Mouse (Mus musculus) forebrain, postnatal 0 days (tissue): ENCODE results near the gene Aspa. TPM values are rescaled to one million over a fixed set of nuclear protein-coding genes. Genes with fewer than 3 reads are reported as not detected.

Experiments
- ATAC-seq: fragments of 200-750 bp; cut with Nextera tagmentation; 2 replicates; pipeline ENCODE4 v1.8.0; 2017; ENCODE audit warnings: mild to moderate bottlenecking, moderate library complexity
- DNase-seq: peaks from one replicate; pipeline ENCODE4 v3.0.0-alpha.2; 2015
- H3K27ac ChIP-seq: fragments of 300-500 bp; sonication (generic); 2 replicates; pipeline ENCODE4 v1.5.1; 2014; ENCODE audit warnings: low read depth, mild to moderate bottlenecking, antibody characterized with exemption, low read length, moderate library complexity, mixed read lengths
- H3K27me3 ChIP-seq: fragments of 300-500 bp; sonication (generic); 2 replicates; pipeline ENCODE4 v1.6.1; 2014; ENCODE audit warnings: mild to moderate bottlenecking, low read length, mixed read lengths; ENCODE audit not compliant: insufficient read depth
- H3K36me3 ChIP-seq: fragments of 300-500 bp; sonication (generic); 2 replicates; pipeline ENCODE4 v1.6.1; 2014; ENCODE audit warnings: mild to moderate bottlenecking, moderate library complexity; ENCODE audit not compliant: insufficient read depth
- H3K4me1 ChIP-seq: fragments of 300-500 bp; sonication (generic); 2 replicates; pipeline ENCODE4 v1.6.1; 2014; ENCODE audit warnings: antibody characterized with exemption; ENCODE audit not compliant: insufficient read depth
- H3K4me2 ChIP-seq: fragments of 300-500 bp; sonication (generic); 2 replicates; pipeline ENCODE4 v1.6.1; 2014; ENCODE audit warnings: low read depth, mild to moderate bottlenecking, moderate library complexity
- H3K4me3 ChIP-seq: fragments of 300-500 bp; sonication (generic); 2 replicates; pipeline ENCODE4 v1.5.1; 2014; ENCODE audit warnings: low read depth, low read length, mixed read lengths
- H3K9ac ChIP-seq: fragments of 300-500 bp; sonication (generic); 2 replicates; pipeline ENCODE4 v1.6.1; 2014; ENCODE audit warnings: mild to moderate bottlenecking
- H3K9me3 ChIP-seq: fragments of 300-500 bp; sonication (generic); 2 replicates; pipeline ENCODE4 v1.6.1; 2016; ENCODE audit warnings: low read length
- CTCF ChIP-seq: sonication (generic); IDR thresholded peaks from 2 replicates; pipeline ENCODE4 v1.5.1; 2016; ENCODE audit warnings: antibody characterized with exemption, control low read depth, low read depth
- WGBS: fragments of 180-500 bp; shearing (Covaris S2); extraction: QIAGEN DNeasy Blood & Tissue Kit; methylation state at CpG from one replicate; pipeline ENCODE4 v1.1.7; 2014; 5-methylcytosine and 5-hydroxymethylcytosine counted together
- polyA plus RNA-seq: library from polyadenylated mRNA; unstranded; fragments of >200 nt; fragmentation: Nextera tagmentation; extraction: Ambion mirVana; gene quantifications from 2 replicates; pipeline ENCODE4 v1.2.1, GENCODE M21; 2015
- total RNA-seq: library from RNA; depleted of rRNA; stranded (reverse); fragments of >200 nt; gene quantifications from 2 replicates; pipeline ENCODE4 v1.2.3, GENCODE M21; 2014; rRNA removed

Gene Aspa
- total and polyA plus RNA-seq, 2 experiments from 2014 or later = 4.1 to 4.3 TPM

GRCm38 (mm10) chr11:73260457-73260856 lies 68.9 kb downstream of the Aspa start:
- no peak overlapping the region for H3K9ac ChIP-seq
- ATAC-seq (no peak), DNase-seq (no peak)
- no peaks in the 10 kb centered on the region for H3K9me3 ChIP-seq
- H3K27me3 ChIP-seq = no peaks in the 10 kb centered on the region
- WGBS = 72% methylated on average over 3 of the region's 3 CpGs
- TF ChIP-seq CTCF = no peak
- H3K27ac ChIP-seq = no peak overlapping the region
- no peaks in the 10 kb centered on the region for H3K4me1 ChIP-seq
- no peaks in the 10 kb centered on the region for H3K36me3 ChIP-seq
- H3K4me2 ChIP-seq = no peak overlapping the region
- H3K4me3 ChIP-seq = no peak overlapping the region

- H3K4me2 ChIP-seq = no peak overlapping the region
- no peak for ATAC-seq
- no peak overlapping the region for H3K4me3 ChIP-seq
- no peaks in the 10 kb centered on the region for H3K9me3 ChIP-seq
- H3K27ac ChIP-seq = no peak overlapping the region
- H3K27me3 ChIP-seq = no peaks in the 10 kb centered on the region
- no peak overlapping the region for H3K9ac ChIP-seq
- no peak for DNase-seq
- H3K4me1 ChIP-seq = no peaks in the 10 kb centered on the region
- H3K36me3 ChIP-seq = no peaks in the 10 kb centered on the region
- no peak for TF ChIP-seq CTCF
Measured at GRCm38 (mm10) chr11:73258664-73259063, 70.7 kb downstream of the Aspa start.

DNA sequence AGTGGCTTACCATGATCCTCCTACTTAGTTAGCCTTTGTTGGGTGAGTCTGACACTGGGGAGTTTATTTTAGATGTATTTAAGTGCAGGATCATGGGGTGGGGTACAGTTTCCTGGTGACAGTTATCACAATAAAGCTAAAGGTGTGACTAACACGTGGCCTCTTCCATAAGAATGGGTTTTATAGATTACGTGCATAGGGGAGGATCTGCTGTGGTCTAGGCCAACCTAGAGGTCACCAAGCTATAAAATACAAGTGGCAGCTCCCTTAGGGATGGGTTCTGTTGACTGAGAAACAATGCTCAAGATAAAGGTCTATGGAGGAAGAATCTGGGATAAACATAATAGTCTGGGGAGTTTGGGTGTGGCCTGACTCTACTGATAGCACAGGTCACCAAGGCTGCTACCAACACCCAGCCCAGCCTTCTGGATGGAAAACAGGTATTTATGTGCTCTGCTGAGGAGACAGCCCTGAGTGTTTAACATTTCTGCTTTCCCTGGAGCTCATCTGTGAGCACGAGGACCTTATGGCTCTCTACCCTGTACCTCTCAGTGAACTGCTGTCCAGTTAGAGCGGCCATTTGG lies 71.9 kb downstream of the Aspa start:
- no peak for ATAC-seq
- Histone ChIP-seq H3K4me3 (no peak overlapping the region), H3K9me3 (no peaks in the 10 kb centered on the region), H3K9ac (no peak overlapping the region), H3K27ac (no peak overlapping the region), H3K27me3 (no peaks in the 10 kb centered on the region), H3K4me2 (no peak overlapping the region), H3K4me1 (no peaks in the 10 kb centered on the region), H3K36me3 (no peaks in the 10 kb centered on the region)
- WGBS = 88% methylated on average over 4 of the region's 4 CpGs
- no peak for DNase-seq
- no peak for TF ChIP-seq CTCF

Other genes starting within 250 kb of the Aspa start
- 0.08 and 0.24 TPM in 2 replicates for gene Itgae, start 239.0 kb downstream of the Aspa start, total RNA-seq
- gene Itgae, start 239.0 kb downstream of the Aspa start, polyA plus RNA-seq = 0.20 and 0.21 TPM in 2 replicates
- 0.85 and 2.0 TPM in 2 replicates for gene Haspin, start 191.3 kb downstream of the Aspa start, total RNA-seq
- 2.3 and 2.4 TPM in 2 replicates for gene Haspin, start 191.3 kb downstream of the Aspa start, polyA plus RNA-seq
- gene P2rx5, start 169.2 kb downstream of the Aspa start, total RNA-seq = 0.46 and 0.57 TPM in 2 replicates
- 0.69 TPM in 2 replicates for gene P2rx5, start 169.2 kb downstream of the Aspa start, polyA plus RNA-seq
- 127 and 153 TPM in 2 replicates for gene Emc6, start 152.6 kb downstream of the Aspa start, total RNA-seq
- gene Emc6, start 152.6 kb downstream of the Aspa start, polyA plus RNA-seq = 182 and 219 TPM in 2 replicates
- gene Tax1bp3, start 152.5 kb downstream of the Aspa start, total RNA-seq = 52.2 and 59.5 TPM in 2 replicates
- gene Tax1bp3, start 152.5 kb downstream of the Aspa start, polyA plus RNA-seq = 122 and 137 TPM in 2 replicates
- 15.3 and 17.0 TPM in 2 replicates for gene Ctns, start 130.6 kb downstream of the Aspa start, total RNA-seq
- gene Ctns, start 130.6 kb downstream of the Aspa start, polyA plus RNA-seq = 9.6 and 12.7 TPM in 2 replicates
- gene Shpk, start 130.1 kb downstream of the Aspa start, total RNA-seq = 0.85 and 1.8 TPM in 2 replicates
- 1.5 and 2.2 TPM in 2 replicates for gene Shpk, start 130.1 kb downstream of the Aspa start, polyA plus RNA-seq
- 0.38 TPM in 2 replicates for gene Trpv1, start 95.3 kb downstream of the Aspa start, total RNA-seq
- gene Trpv1, start 95.3 kb downstream of the Aspa start, polyA plus RNA-seq = 0.22 and 0.38 TPM in 2 replicates
- 0.29 and 0.31 TPM in 2 replicates for gene Trpv3, start 62.2 kb downstream of the Aspa start, total RNA-seq
- 0.05 and 0.13 TPM in 2 replicates for gene Trpv3, start 62.2 kb downstream of the Aspa start, polyA plus RNA-seq
- not detected in 2 replicates for gene Gm49340, start 145 bp upstream of the Aspa start, total RNA-seq
- not detected in 2 replicates for gene Gm49340, start 145 bp upstream of the Aspa start, polyA plus RNA-seq
- gene Spata22, start 145 bp upstream of the Aspa start, total RNA-seq = 0.15 TPM in 1 of 2 replicates, not detected in the other
- gene Spata22, start 145 bp upstream of the Aspa start, polyA plus RNA-seq = 0.12 TPM in 1 of 2 replicates, not detected in the other
- gene Olfr20, start 21.2 kb upstream of the Aspa start, total RNA-seq = not detected in 2 replicates
- gene Olfr20, start 21.2 kb upstream of the Aspa start, polyA plus RNA-seq = not detected in 2 replicates
- gene Olfr376, start 41.6 kb upstream of the Aspa start, total RNA-seq = not detected in 2 replicates
- not detected in 2 replicates for gene Olfr376, start 41.6 kb upstream of the Aspa start, polyA plus RNA-seq
- not detected in 2 replicates for gene Olfr1, start 70.0 kb upstream of the Aspa start, total RNA-seq
- gene Olfr1, start 70.0 kb upstream of the Aspa start, polyA plus RNA-seq = not detected in 2 replicates
- not detected in 2 replicates for gene Olfr378, start 98.9 kb upstream of the Aspa start, total RNA-seq
- not detected in 2 replicates for gene Olfr378, start 98.9 kb upstream of the Aspa start, polyA plus RNA-seq
- gene Olfr380, start 127.9 kb upstream of the Aspa start, total RNA-seq = not detected in 2 replicates
- not detected in 2 replicates for gene Olfr380, start 127.9 kb upstream of the Aspa start, polyA plus RNA-seq
- not detected in 2 replicates for gene Olfr381, start 162.0 kb upstream of the Aspa start, total RNA-seq
- not detected in 2 replicates for gene Olfr381, start 162.0 kb upstream of the Aspa start, polyA plus RNA-seq
- gene Olfr382, start 187.6 kb upstream of the Aspa start, total RNA-seq = not detected in 2 replicates
- not detected in 2 replicates for gene Olfr382, start 187.6 kb upstream of the Aspa start, polyA plus RNA-seq